Mouse (Mus musculus) myocyte (in vitro differentiated cells): ENCODE measurements around the gene Hip1. TPM values are rescaled to one million over a fixed set of nuclear protein-coding genes. Genes with fewer than 3 reads are reported as not detected.

Experiments used
- H3K27me3 ChIP-seq: one replicate; pipeline ENCODE4 v1.6.1; 2011; ENCODE audit not compliant: control insufficient read depth, insufficient read depth, insufficient read length
- H3K36me3 ChIP-seq: one replicate; pipeline ENCODE4 v1.6.1; 2011; ENCODE audit not compliant: control insufficient read depth, insufficient read depth
- H3K4me2 ChIP-seq: one replicate; pipeline ENCODE4 v1.6.1; 2011; ENCODE audit warnings: low read depth, control low read depth
- H3K4me3 ChIP-seq: one replicate; pipeline ENCODE4 v1.5.1; 2011; ENCODE audit warnings: mild to moderate bottlenecking, control low read depth, moderate library complexity
- H3K79me2 ChIP-seq: one replicate; pipeline ENCODE4 v1.6.1; 2011; ENCODE audit not compliant: control insufficient read depth, insufficient read depth
- H3ac ChIP-seq: one replicate; pipeline ENCODE4 v1.6.1; 2011; ENCODE audit not compliant: control insufficient read depth, insufficient read length
- CEBPB ChIP-seq: IDR thresholded peaks from 2 replicates; pipeline ENCODE4 v1.6.1; 2011; ENCODE audit warnings: mild to moderate bottlenecking, moderate library complexity; ENCODE audit not compliant: poor library complexity, insufficient read depth, severe bottlenecking
- E2F4 ChIP-seq: IDR thresholded peaks from one replicate; pipeline ENCODE4 v1.6.1; 2011; ENCODE audit warnings: mild to moderate bottlenecking, control low read depth, moderate library complexity; ENCODE audit not compliant: insufficient read depth
- MAX ChIP-seq: IDR thresholded peaks from one replicate; pipeline ENCODE4 v1.6.1; 2011; ENCODE audit warnings: low read depth, mild to moderate bottlenecking, control low read depth
- MYOD1 ChIP-seq, 3 experiments: IDR thresholded peaks; one replicate each; pipeline ENCODE4 v1.6.1; 2011; ENCODE audit warnings: control low read depth in 2 of 3, low read depth in 2 of 3, mild to moderate bottlenecking in 2 of 3, moderate library complexity in 1 of 3; ENCODE audit not compliant: insufficient read length in 2 of 3, control insufficient read depth in 1 of 3
- MYOG ChIP-seq, 3 experiments: IDR thresholded peaks; one replicate each; pipeline ENCODE4 v1.6.1; 2011; ENCODE audit warnings: control low read depth in 2 of 3, low read depth in 2 of 3, mild to moderate bottlenecking in 2 of 3; ENCODE audit not compliant: insufficient read length in 2 of 3, control insufficient read depth in 1 of 3, insufficient read depth in 1 of 3
- POLR2A ChIP-seq: IDR thresholded peaks from one replicate; pipeline ENCODE4 v1.6.1; 2011; ENCODE audit warnings: low read depth, mild to moderate bottlenecking, control low read depth, moderate library complexity; ENCODE audit not compliant: insufficient read length
- POLR2AphosphoS2 ChIP-seq: IDR thresholded peaks from one replicate; pipeline ENCODE4 v1.6.1; 2011; ENCODE audit warnings: low read depth, control low read depth; ENCODE audit not compliant: insufficient read length
- REST ChIP-seq: IDR thresholded peaks from one replicate; pipeline ENCODE4 v1.6.1; 2011; ENCODE audit warnings: mild to moderate bottlenecking, control low read depth, moderate library complexity; ENCODE audit not compliant: insufficient read depth, insufficient read length
- SRF ChIP-seq: IDR thresholded peaks from one replicate; pipeline ENCODE4 v1.6.1; 2011; ENCODE audit warnings: low read depth; ENCODE audit not compliant: control insufficient read depth, insufficient read length
- TCF12 ChIP-seq: IDR thresholded peaks from one replicate; pipeline ENCODE4 v1.6.1; 2011; ENCODE audit warnings: mild to moderate bottlenecking, control low read depth; ENCODE audit not compliant: poor library complexity, insufficient read depth, severe bottlenecking
- TCF3 ChIP-seq: IDR thresholded peaks from one replicate; pipeline ENCODE4 v1.6.1; 2011; ENCODE audit warnings: low read depth, control low read depth; ENCODE audit not compliant: insufficient read length
- USF1 ChIP-seq: IDR thresholded peaks from one replicate; pipeline ENCODE4 v1.6.1; 2011; ENCODE audit warnings: low read depth, mild to moderate bottlenecking, control low read depth, moderate library complexity
- polyA plus RNA-seq: library from polyadenylated mRNA; unstranded; fragments of >200 nt; fragmentation: generic; extraction: Trizol; gene quantifications from one replicate; pipeline ENCODE4 v1.2.1, GENCODE M21; 2012; ENCODE audit warnings: missing spikeins

Hip1 gene
- polyA plus RNA-seq, 1 experiment: 65.2 TPM

- H3K4me2 ChIP-seq: peak overlapping the region; percentile 77
- no peak for TF ChIP-seq POLR2A
- no peak for TF ChIP-seq MAX
- TF ChIP-seq TCF3: no peak
- TF ChIP-seq CEBPB: no peak
- TF ChIP-seq SRF: no peak
- TF ChIP-seq MYOG (IDR thresholded peaks at IDR 0.05; ENCODE audit: control insufficient read depth in 1 of 3, insufficient read depth in 1 of 3, insufficient read length in 2 of 3, low read depth in 2 of 3): peak in 1 of 3 experiments; percentile 11
- peak in 2 of 3 experiments; percentile 12 to 20 for TF ChIP-seq MYOD1 (IDR thresholded peaks at IDR 0.05; ENCODE audit: control insufficient read depth in 1 of 3, insufficient read length in 2 of 3, low read depth in 2 of 3)
- TF ChIP-seq E2F4: no peak
- no peaks in the 10 kb centered on the region for H3K27me3 ChIP-seq
- H3ac ChIP-seq: peak overlapping the region; percentile 21
- peak overlapping the region; percentile 91 for H3K4me3 ChIP-seq
- peaks cover 21% of the 10 kb centered on the region for H3K79me2 ChIP-seq
- no peaks in the 10 kb centered on the region for H3K36me3 ChIP-seq
These were observed 825 bp downstream of the Hip1 start for GRCm38 (mm10) chr5:135544032-135544558.

GRCm38 (mm10) chr5:135537794-135538214 lies 7.1 kb downstream of the Hip1 start:
- H3K4me2 ChIP-seq: peak overlapping the region; percentile 25
- peaks cover 18% of the 10 kb centered on the region for H3K79me2 ChIP-seq
- peaks cover 4% of the 10 kb centered on the region for H3K36me3 ChIP-seq
- H3ac ChIP-seq: no peak overlapping the region
- no peaks in the 10 kb centered on the region for H3K27me3 ChIP-seq
- H3K4me3 ChIP-seq: no peak overlapping the region
- TF ChIP-seq USF1: peak; percentile 84
- no peak for TF ChIP-seq POLR2AphosphoS2

- peaks cover 8% of the 10 kb centered on the region for H3K36me3 ChIP-seq
- H3K79me2 ChIP-seq: peaks cover 14% of the 10 kb centered on the region
- H3K27me3 ChIP-seq: no peaks in the 10 kb centered on the region
- H3K4me2 ChIP-seq: peak overlapping the region; percentile 25
- TF ChIP-seq POLR2A: no peak
- no peak for TF ChIP-seq MYOD1 (IDR thresholded peaks at IDR 0.05; ENCODE audit: control insufficient read depth in 1 of 3, insufficient read length in 2 of 3, low read depth in 2 of 3)
- TF ChIP-seq REST: no peak
- no peak for TF ChIP-seq TCF12
- no peak for TF ChIP-seq SRF
- TF ChIP-seq POLR2AphosphoS2: no peak
- TF ChIP-seq E2F4: no peak
- TF ChIP-seq USF1: no peak
- no peak for TF ChIP-seq MYOG (IDR thresholded peaks at IDR 0.05; ENCODE audit: control insufficient read depth in 1 of 3, insufficient read depth in 1 of 3, insufficient read length in 2 of 3, low read depth in 2 of 3)
- TF ChIP-seq MAX: no peak
- no peak for TF ChIP-seq CEBPB
- TF ChIP-seq TCF3: no peak
- no peak overlapping the region for H3K4me3 ChIP-seq
- H3ac ChIP-seq: no peak overlapping the region
These were observed 7.6 kb downstream of the Hip1 start for GRCm38 (mm10) chr5:135537326-135537725.

- H3ac ChIP-seq: no peak overlapping the region
- no peak overlapping the region for H3K4me3 ChIP-seq
- TF ChIP-seq TCF3 (no peak), USF1 (no peak), POLR2A (no peak), E2F4 (no peak), SRF (no peak), MYOG (IDR thresholded peaks at IDR 0.05; ENCODE audit: control insufficient read depth in 1 of 3, insufficient read depth in 1 of 3, insufficient read length in 2 of 3, low read depth in 2 of 3) (no peak), MAX (no peak), MYOD1 (IDR thresholded peaks at IDR 0.05; ENCODE audit: control insufficient read depth in 1 of 3, insufficient read length in 2 of 3, low read depth in 2 of 3) (no peak), POLR2AphosphoS2 (no peak), TCF12 (no peak), REST (no peak), CEBPB (no peak)
- H3K79me2 ChIP-seq: peaks cover 6% of the 10 kb centered on the region
- no peak overlapping the region for H3K4me2 ChIP-seq
- peaks cover 8% of the 10 kb centered on the region for H3K36me3 ChIP-seq
- H3K27me3 ChIP-seq: no peaks in the 10 kb centered on the region
These were observed 9.1 kb downstream of the Hip1 start for GRCm38 (mm10) chr5:135535867-135536266.

- no peaks in the 10 kb centered on the region for H3K27me3 ChIP-seq
- TF ChIP-seq CEBPB (no peak), USF1 (no peak), SRF (no peak)
- H3ac ChIP-seq: no peak overlapping the region
- peak overlapping the region; percentile 27 for H3K4me2 ChIP-seq
- peaks cover 8% of the 10 kb centered on the region for H3K36me3 ChIP-seq
- peaks cover 6% of the 10 kb centered on the region for H3K79me2 ChIP-seq
- H3K4me3 ChIP-seq: no peak overlapping the region
These were observed 11.5 kb downstream of the Hip1 start for GRCm38 (mm10) chr5:135533431-135533830.
